Comparison of ENCODE assay signal across 9 mouse cellular contexts in the genomic region with DNA sequence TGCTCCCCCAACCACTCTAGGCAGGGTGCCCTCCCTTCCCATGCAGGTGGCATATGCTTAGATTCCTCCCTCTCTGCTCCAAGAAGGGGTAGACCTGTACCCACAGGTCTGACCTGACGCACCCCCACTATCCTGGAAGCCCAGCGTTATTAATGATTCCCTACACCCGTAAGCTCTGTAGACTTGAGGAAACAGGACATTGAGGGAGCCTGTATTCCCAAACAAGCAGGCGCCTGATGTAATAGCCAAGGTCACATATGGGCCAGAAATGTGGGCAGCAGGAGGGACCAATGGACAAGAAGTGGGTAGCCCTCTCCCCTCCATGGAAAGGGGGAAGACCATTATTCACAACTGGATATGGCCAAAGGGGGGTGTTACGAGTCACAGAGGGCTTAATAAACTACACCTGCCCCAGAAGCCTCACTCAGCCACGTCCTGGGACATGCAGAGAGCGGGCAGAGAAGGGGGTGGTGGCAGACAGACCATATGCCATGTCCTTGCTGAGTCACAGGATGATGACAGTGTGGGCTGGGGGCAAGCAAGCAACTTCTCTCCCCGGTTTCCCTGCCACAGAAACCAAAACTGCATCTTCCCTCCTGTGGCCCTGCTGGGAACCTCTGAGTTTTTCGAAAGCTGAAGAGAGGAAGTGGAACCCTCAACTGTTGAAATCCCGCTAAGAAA. TPM values are rescaled to one million over a fixed set of nuclear protein-coding genes. Genes with fewer than 3 reads are reported as not detected.
DNase-seq lines count a peak whose midpoint lies in the region; ATAC-seq and TF ChIP-seq lines count a peak whose summit lies in the region.
"Had no signal": no experiment of that assay in that cellular context is flagged by ENCODE, and none has a peak within 500 bp of the region (broad histone marks: within the 10 kb centered on the region; RNA-seq: fewer than 3 reads in every experiment).

No protein-coding gene starts in this region.

- TF ChIP-seq POLR2A in thymus, adult 2 months (IDR thresholded peaks at IDR 0.05; ENCODE audit: control insufficient read depth, extremely low read depth, insufficient read depth, low read length, poor library complexity): no peak

- TF ChIP-seq CTCF in G1E (IDR thresholded peaks at IDR 0.05; ENCODE audit: low read depth, low read length): no peak
- TF ChIP-seq CTCF in thymus, adult 2 months (IDR thresholded peaks at IDR 0.05; ENCODE audit: borderline replicate concordance, control insufficient read depth, extremely low read depth, insufficient read depth, low read length, poor library complexity): no peak

- H3K4me3 ChIP-seq in G1E (ENCODE audit: low read depth, low read length): peak overlapping the region; percentile 46; the same call in 1 of the 2 replicates
- H3K4me3 ChIP-seq in heart, embryonic 14.5 days (ENCODE audit: control insufficient read depth in 1 of 2, insufficient read depth in 1 of 2, low read depth in 1 of 2, low read length in 2 of 2): no peak overlapping the region
- H3K4me3 ChIP-seq in thymus, adult 2 months (ENCODE audit: control insufficient read depth, insufficient read depth, low read length): no peak overlapping the region

- WGBS in heart, embryonic 14.5 days: 73% methylated on average over 10 of the region's 10 CpGs
- 19% methylated on average over 10 of the region's 10 CpGs for WGBS in thymus, adult 2 months

- no peak overlapping the region for H3K4me2 ChIP-seq in heart, embryonic 14.5 days (ENCODE audit: low read length)

- no peak for ATAC-seq in G1E (ENCODE audit: extremely low read depth, insufficient number of reproducible peaks, low FRiP score, poor library complexity, severe bottlenecking)
- ATAC-seq in heart, embryonic 14.5 days (ENCODE audit: insufficient number of reproducible peaks, insufficient read depth, low FRiP score, low read depth): 0 out of 2 replicates have a peak, but pooled peaks have one; percentile 5

- peak; percentile 24 for DNase-seq in layer of hippocampus, adult 11-12 months (ENCODE audit: low spot score)
- no peak for DNase-seq in layer of hippocampus, adult 8-10 months (ENCODE audit: low spot score in 2 of 2)
- DNase-seq in G1E (ENCODE audit: low spot score): no peak
- DNase-seq in monocyte, adult 2 months (ENCODE audit: low read depth in 1 of 2, low spot score in 2 of 2): peak; percentile 72 to 75
- no peak for DNase-seq in cerebellum, adult 9-10 months
- no peak for DNase-seq in frontal cortex, postnatal 14 days (ENCODE audit: low spot score in 2 of 2)
- DNase-seq in thymus, adult 2 months: no peak

- H3K27me3 ChIP-seq in G1E (ENCODE audit: insufficient read depth, low read length): peaks cover 31% of the 10 kb centered on the region
- H3K27me3 ChIP-seq in heart, embryonic 14.5 days (ENCODE audit: control insufficient read depth, insufficient read depth, low read length): no peaks in the 10 kb centered on the region
- H3K27me3 ChIP-seq in thymus, adult 2 months (ENCODE audit: control insufficient read depth, insufficient read depth, low read length): no peaks in the 10 kb centered on the region

- peaks cover 71% of the 10 kb centered on the region for H3K4me1 ChIP-seq in G1E (ENCODE audit: insufficient read depth, low read depth, low read length)
- peaks cover 33 to 50% of the 10 kb centered on the region in 2 experiments for H3K4me1 ChIP-seq in heart, embryonic 14.5 days (ENCODE audit: control insufficient read depth in 2 of 2, insufficient read depth in 2 of 2, low read length in 2 of 2)
- H3K4me1 ChIP-seq in thymus, adult 2 months (replicated peaks; ENCODE audit: control insufficient read depth, insufficient read depth, low read length): peaks cover 48% of the 10 kb centered on the region

- H3K36me3 ChIP-seq in G1E (replicated peaks): peaks cover 2% of the 10 kb centered on the region
- H3K36me3 ChIP-seq in heart, embryonic 14.5 days (ENCODE audit: control insufficient read depth, insufficient read depth, low read length): no peaks in the 10 kb centered on the region
- H3K36me3 ChIP-seq in thymus, adult 2 months (ENCODE audit: control insufficient read depth, insufficient read depth, low read length): no peaks in the 10 kb centered on the region

- H3K27ac ChIP-seq in heart, embryonic 14.5 days (replicated peaks in 1 of 2; ENCODE audit: control insufficient read depth in 1 of 2, insufficient read depth in 1 of 2, low read depth in 2 of 2, low read length in 2 of 2): peak overlapping the region; percentile 53 to 65
- no peak overlapping the region for H3K27ac ChIP-seq in thymus, adult 2 months (ENCODE audit: control insufficient read depth, insufficient read depth, low read length)

- H3K9ac ChIP-seq in heart, embryonic 14.5 days (ENCODE audit: low read length): no peak overlapping the region

- no peaks in the 10 kb centered on the region for H3K9me3 ChIP-seq in G1E (replicated peaks)
- H3K9me3 ChIP-seq in heart, embryonic 14.5 days (ENCODE audit: control insufficient read depth, low read length): no peaks in the 10 kb centered on the region

RNA-seq across cellular contexts. Expression of a gene that starts 10.2 kb away (rescaled TPM):
- total RNA-seq in layer of hippocampus, adult 8-10 months (2022): 1 to 10 TPM; 1.1 to 2.5 (median 1.8) TPM
- total RNA-seq in G1E (2014; fragmentation: Nextera tagmentation) (2.5 and 5.6 TPM in 2 replicates), G1E (2017) (1.7 and 1.9 TPM in 2 replicates)
- 4.2 and 4.8 TPM in 2 replicates for polyA plus RNA-seq in G1E (2012)
- polyA plus RNA-seq in heart, embryonic 14.5 days (2014; fragmentation: Nextera tagmentation; extraction: Ambion mirVana): 6.4 and 6.6 TPM in 2 replicates
- 40.8 and 44.4 TPM in 2 replicates for polyA plus RNA-seq in thymus, adult 2 months (2012; rRNA removed)

RNA-seq across cellular contexts. Expression of a gene that starts 30.3 kb away (rescaled TPM):
- total RNA-seq in layer of hippocampus, adult 8-10 months (2022): 1 to 10 TPM in 3 of 4 experiments, under 1 TPM in 1; 0.57 to 3.9 (median 1.4) TPM
- total RNA-seq in G1E (2014; fragmentation: Nextera tagmentation) (not detected in 2 replicates), G1E (2017) (not detected in 2 replicates)
- not detected in 2 replicates for polyA plus RNA-seq in G1E (2012)
- 0.28 TPM in 1 of 2 replicates, not detected in the other for polyA plus RNA-seq in heart, embryonic 14.5 days (2014; fragmentation: Nextera tagmentation; extraction: Ambion mirVana)
- polyA plus RNA-seq in thymus, adult 2 months (2012; rRNA removed): not detected in 2 replicates
- total RNA-seq: heart, postnatal 36 days had no signal

RNA-seq across cellular contexts. Expression of a gene that starts 35.3 kb away (rescaled TPM):
- total RNA-seq in layer of hippocampus, adult 8-10 months (2022): 100 to 1,000 TPM in 1 of 4 experiments, 10 to 100 TPM in 3; 96.8 to 110 (median 98.8) TPM
- total RNA-seq in G1E (2014; fragmentation: Nextera tagmentation): 9.2 and 41.7 TPM in 2 replicates
- 6.2 and 6.3 TPM in 2 replicates for total RNA-seq in G1E (2017)
- 17.9 and 20.1 TPM in 2 replicates for polyA plus RNA-seq in G1E (2012)
- polyA plus RNA-seq in heart, embryonic 14.5 days (2014; fragmentation: Nextera tagmentation; extraction: Ambion mirVana): 14.4 and 17.1 TPM in 2 replicates
- polyA plus RNA-seq in thymus, adult 2 months (2012; rRNA removed): 26.5 and 27.1 TPM in 2 replicates

RNA-seq across cellular contexts. Expression of a gene that starts 36.8 kb away (rescaled TPM):
- 1 to 10 TPM; 4.8 to 8.5 (median 5.8) TPM for total RNA-seq in layer of hippocampus, adult 8-10 months (2022)
- total RNA-seq in G1E (2014; fragmentation: Nextera tagmentation): 2.6 and 4.3 TPM in 2 replicates
- total RNA-seq in G1E (2017): 3.2 and 3.7 TPM in 2 replicates
- 1.5 and 1.9 TPM in 2 replicates for polyA plus RNA-seq in G1E (2012)
- polyA plus RNA-seq in heart, embryonic 14.5 days (2014; fragmentation: Nextera tagmentation; extraction: Ambion mirVana): 1.3 and 1.9 TPM in 2 replicates
- polyA plus RNA-seq in thymus, adult 2 months (2012; rRNA removed): 0.36 and 0.97 TPM in 2 replicates

RNA-seq across cellular contexts. Expression of a gene that starts 37.5 kb away (rescaled TPM):
- 10 to 100 TPM; 57.2 to 76.1 (median 63.0) TPM for total RNA-seq in layer of hippocampus, adult 8-10 months (2022)
- total RNA-seq in G1E (2014; fragmentation: Nextera tagmentation): not detected in 2 replicates
- not detected in 2 replicates for total RNA-seq in G1E (2017)
- 0.05 TPM in 1 of 2 replicates, not detected in the other for polyA plus RNA-seq in G1E (2012)
- polyA plus RNA-seq in heart, embryonic 14.5 days (2014; fragmentation: Nextera tagmentation; extraction: Ambion mirVana): 5.8 and 6.7 TPM in 2 replicates
- 9.4 and 14.0 TPM in 2 replicates for polyA plus RNA-seq in thymus, adult 2 months (2012; rRNA removed)

Comparison
In these comparisons a context has a peak if more than half of its experiments do, and no peak if none do; other contexts are left out.
1. DNase-seq: peak in layer of hippocampus, adult 11-12 months (single experiment) and monocyte, adult 2 months (2 of 2); none in layer of hippocampus, adult 8-10 months (0 of 2), G1E (single experiment), cerebellum, adult 9-10 months (single experiment), frontal cortex, postnatal 14 days (0 of 2) and thymus, adult 2 months (single experiment).